Mouse (Mus musculus) left cerebral cortex, adult 2 months (tissue): Measurements from ENCODE around the gene Nubp1. TPM values are rescaled to one million over a fixed set of nuclear protein-coding genes. Genes with fewer than 3 reads are reported as not detected.

Experiments
- DNase-seq, 2 experiments: peaks; one replicate each; pipeline ENCODE4 v3.0.0; 2021 to 2022; ENCODE audit warnings: low spot score in 2 of 2, mixed read lengths in 1 of 2; ENCODE audit errors: extremely low spot score in 1 of 2
- H3K27ac ChIP-seq: fragments of 200-600 bp; 2 replicates; pipeline ENCODE4 v1.8.1; 2022
- H3K4me3 ChIP-seq: fragments of 200-600 bp; 2 replicates; pipeline ENCODE4 v1.8.1; 2022
- CTCF ChIP-seq: fragments of 200-600 bp; IDR thresholded peaks from 2 replicates; pipeline ENCODE4 v1.8.1; 2022; ENCODE audit warnings: antibody characterized with exemption, mild to moderate bottlenecking, moderate library complexity
- intact Hi-C: fragments of 180-260 bp; cut with DNase I; formaldehyde crosslinking; loops from one replicate; pipeline ENCODE4 v1.15.1; 2025
- long read RNA-seq, 2 experiments: library from polyadenylated mRNA; stranded (forward); transcript quantifications; one replicate each; pipeline ENCODE4 v2.0.0; 2021; ENCODE audit warnings: borderline mapping rate in 2 of 2
- total RNA-seq, 2 experiments: library from RNA; stranded (reverse); gene quantifications; 2 replicates each; pipeline ENCODE4 v1.2.3; 2021

Gene Nubp1
- 10 to 100 TPM; 16.9 to 17.5 TPM for total RNA-seq
- long read RNA-seq, experiment 1, transcript Nubp1-201 (11 exons, 2,121 nt) = major isoform, 21 of 33 reads
- long read RNA-seq, experiment 1, partial matches to known transcripts = 2 of 33 reads
- long read RNA-seq, experiment 1, other reads (novel, unspliced or antisense) = 9 of 33 reads
- long read RNA-seq, experiment 2, transcript Nubp1-201 (11 exons, 2,121 nt) = major isoform, 8 of 28 reads
- long read RNA-seq, experiment 2, transcript Nubp1-204 (9 exons, 3,296 nt) = major isoform, 8 of 28 reads
- long read RNA-seq, experiment 2, partial matches to known transcripts = 1 of 28 reads
- long read RNA-seq, experiment 2, other reads (novel, unspliced or antisense) = 11 of 28 reads

GRCm38 (mm10) chr16:10411764-10412746 is at the start of gene Nubp1:
Gene Nubp1 (plus strand): TSS chr16:10411948.
- Histone ChIP-seq H3K27ac (peak within 1 kb of the TSS; percentile 92), H3K4me3 (peak within 1 kb of the TSS; percentile 73)
- intact Hi-C loops = no loop called here
- peak; percentile 89 to 91 for DNase-seq
- TF ChIP-seq CTCF = no peak; the same call in 1 of the 2 replicates

DNA sequence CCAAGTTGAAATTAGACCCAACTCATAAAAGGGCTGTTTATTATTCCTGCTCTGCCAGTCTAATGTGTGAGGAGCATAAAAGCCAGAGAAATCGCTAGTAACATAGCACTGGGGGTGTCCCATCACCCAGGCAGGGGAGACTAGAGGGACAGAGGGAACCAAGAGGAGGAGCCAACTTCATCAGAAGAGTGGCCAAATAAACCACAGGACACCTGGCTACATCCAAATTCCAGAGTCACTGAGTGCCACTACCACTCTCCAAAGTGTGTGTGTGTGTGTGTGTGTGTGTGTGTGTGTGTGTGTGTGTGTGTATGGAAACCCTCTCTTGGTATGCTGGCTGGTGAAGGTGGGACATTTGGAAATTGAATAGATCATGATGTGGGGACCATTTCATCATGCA is 48.7 kb upstream of the Nubp1 start:
- intact Hi-C loops = no loop called here
- TF ChIP-seq CTCF = no peak
- no peak for DNase-seq
- no peak overlapping the region for H3K27ac ChIP-seq
- H3K4me3 ChIP-seq = no peak overlapping the region

DNA sequence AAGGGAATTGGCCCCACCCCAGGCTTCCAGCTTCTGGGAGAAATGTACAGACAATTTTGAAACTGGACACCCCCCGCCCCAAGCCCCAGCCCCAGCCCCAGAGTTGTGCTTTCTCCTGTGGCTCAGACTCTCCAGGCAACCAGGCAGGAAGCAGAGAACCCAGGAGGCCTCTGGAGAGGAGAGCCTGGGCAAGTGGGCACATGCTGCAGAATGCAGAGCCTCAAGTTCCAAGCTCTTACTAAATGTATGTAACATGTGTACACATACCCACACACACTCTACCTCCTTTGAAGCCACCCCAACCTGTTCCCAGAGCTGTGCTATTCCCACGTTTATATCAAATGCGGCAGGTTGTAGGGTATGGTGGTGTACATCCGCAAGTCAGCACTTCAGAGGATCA is 46.0 kb upstream of the Nubp1 start:
- no peak for DNase-seq
- no peak overlapping the region for H3K27ac ChIP-seq
- intact Hi-C loops = no loop called here

GRCm38 (mm10) chr16:10366240-10367217 is 45.2 kb upstream of the Nubp1 start:
- no peak overlapping the region for H3K27ac ChIP-seq
- DNase-seq = peak in 1 of 2 experiments; percentile 37
- TF ChIP-seq CTCF = no peak
- intact Hi-C loops = no loop called here
- H3K4me3 ChIP-seq = no peak overlapping the region

More for the DNA sequence above, 46.0 kb upstream of the Nubp1 start:
- TF ChIP-seq CTCF = no peak
- H3K4me3 ChIP-seq = no peak overlapping the region

DNA sequence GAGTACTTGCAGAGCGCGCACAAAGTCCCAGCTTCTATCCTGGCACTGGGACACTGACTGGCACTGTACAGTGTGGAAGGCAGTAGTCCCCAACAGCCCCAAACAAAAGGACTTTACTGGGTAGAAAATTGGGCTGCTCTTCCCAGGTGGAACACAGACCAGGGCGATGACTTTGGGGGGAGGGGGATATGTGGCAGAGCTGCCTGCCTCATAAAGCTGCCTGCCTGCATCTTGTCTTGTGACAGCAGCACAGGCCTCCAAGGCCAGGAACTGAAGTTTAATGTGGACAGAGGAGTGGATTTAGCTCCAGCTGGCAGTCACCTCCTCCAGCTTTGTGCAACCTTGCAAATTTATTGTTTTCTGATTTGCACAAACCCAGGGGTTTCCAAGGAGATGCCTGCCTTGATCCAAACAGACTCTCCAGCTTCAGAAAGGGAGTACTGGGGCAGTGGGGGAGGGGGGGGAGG is 42.2 kb upstream of the Nubp1 start:
- TF ChIP-seq CTCF = no peak
- Histone ChIP-seq H3K27ac (no peak overlapping the region), H3K4me3 (no peak overlapping the region)
- intact Hi-C loops = no loop called here
- DNase-seq = no peak

DNA sequence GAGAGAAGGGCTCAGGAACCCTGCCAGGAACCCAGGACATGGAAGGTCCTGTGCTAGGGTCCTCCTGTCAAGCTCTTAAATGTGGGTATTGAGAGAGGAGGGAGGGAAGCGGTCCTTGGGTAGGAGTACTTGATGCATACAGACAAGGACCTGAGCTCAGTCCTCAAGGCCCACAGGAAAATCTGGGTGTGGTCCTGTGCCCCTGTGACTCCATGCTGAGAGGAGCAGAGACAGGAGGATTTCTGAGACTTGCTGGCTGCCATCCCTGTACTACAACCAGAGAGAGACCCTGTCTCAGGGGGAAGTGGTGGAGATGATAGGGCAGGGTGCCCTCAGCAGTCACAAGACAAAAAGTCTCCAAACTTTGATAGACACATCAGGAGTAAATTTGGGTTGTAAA is 41.8 kb upstream of the Nubp1 start:
- no peak for DNase-seq
- intact Hi-C loops = no loop called here
- Histone ChIP-seq H3K27ac (no peak overlapping the region), H3K4me3 (no peak overlapping the region)
- no peak for TF ChIP-seq CTCF

- no peak for TF ChIP-seq CTCF
- intact Hi-C loops = no loop called here
- Histone ChIP-seq H3K4me3 (no peak overlapping the region), H3K27ac (no peak overlapping the region)
- no peak for DNase-seq
These were observed 39.4 kb upstream of the Nubp1 start for GRCm38 (mm10) chr16:10372372-10372771.

GRCm38 (mm10) chr16:10374254-10375011 is 37.3 kb upstream of the Nubp1 start:
- H3K27ac ChIP-seq = no peak overlapping the region
- intact Hi-C loops = no loop called here
- no peak overlapping the region for H3K4me3 ChIP-seq
- no peak for TF ChIP-seq CTCF
- peak in 1 of 2 experiments; percentile 35 for DNase-seq

DNA sequence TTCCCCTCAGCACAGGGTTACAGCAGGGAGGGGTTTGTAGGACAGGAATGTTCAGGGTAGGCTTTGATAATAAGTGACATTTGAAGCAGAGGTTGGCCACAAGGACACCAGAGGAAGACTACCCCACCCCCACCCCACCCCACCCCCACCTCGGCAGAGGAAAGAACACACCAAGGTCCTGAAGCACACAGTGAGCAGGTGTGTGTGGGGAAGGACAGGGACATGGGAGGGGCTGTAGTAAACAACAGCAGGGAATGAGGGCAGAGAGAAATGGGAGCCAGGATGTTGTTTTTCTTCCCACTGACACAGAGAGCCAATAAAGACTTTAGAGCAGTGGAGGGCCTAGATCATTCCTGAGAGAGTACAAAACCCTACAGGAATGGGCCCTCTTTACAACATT is 34.5 kb upstream of the Nubp1 start:
- TF ChIP-seq CTCF = no peak
- no peak overlapping the region for H3K4me3 ChIP-seq
- DNase-seq = no peak

DNA sequence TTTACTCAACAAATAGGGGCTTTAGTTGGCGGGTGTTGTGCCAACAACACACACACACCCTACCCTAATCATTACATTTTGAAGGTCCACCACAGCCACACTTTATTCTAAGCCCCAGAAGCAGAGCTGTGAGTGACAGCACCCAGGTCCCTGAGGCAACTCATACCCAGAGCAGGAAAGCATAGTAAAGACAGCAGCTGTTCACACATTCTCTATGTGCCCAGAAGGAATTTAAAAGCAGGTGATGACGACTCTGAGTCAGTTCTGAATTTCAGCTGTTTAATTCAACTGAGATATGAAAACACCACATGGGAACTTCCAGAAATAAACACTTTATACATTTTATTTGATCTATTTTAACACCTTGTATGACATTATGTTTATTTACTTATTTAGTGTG is 32.2 kb upstream of the Nubp1 start:
- DNase-seq = no peak
- TF ChIP-seq CTCF = no peak
- Histone ChIP-seq H3K4me3 (no peak overlapping the region), H3K27ac (no peak overlapping the region)
- intact Hi-C loops = no loop called here

More for the DNA sequence above, 34.5 kb upstream of the Nubp1 start:
- no peak overlapping the region for H3K27ac ChIP-seq
- intact Hi-C loops = no loop called here

DNA sequence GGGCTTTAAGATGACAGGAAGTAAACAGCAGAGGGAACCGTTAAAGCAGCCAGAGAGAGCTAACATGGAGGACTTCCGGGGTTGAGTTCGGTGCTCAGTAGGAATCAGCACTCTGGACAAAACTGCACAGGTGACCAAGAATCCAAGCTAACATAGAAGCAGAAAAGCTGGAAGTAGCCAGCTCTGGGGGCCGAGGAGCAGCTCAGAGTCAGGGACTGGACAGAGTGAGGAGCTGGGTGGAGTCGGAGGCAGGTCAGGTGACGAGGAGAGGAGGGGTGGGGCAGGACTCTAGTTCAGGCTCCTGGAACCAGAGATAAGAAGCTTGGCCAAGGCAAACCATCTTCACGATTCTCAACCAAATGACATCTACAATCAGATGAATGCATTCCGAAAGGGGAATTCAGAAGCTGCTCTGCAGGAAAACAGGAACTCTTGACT is 27.7 kb upstream of the Nubp1 start:
- DNase-seq = no peak
- intact Hi-C loops = no loop called here
- TF ChIP-seq CTCF = no peak
- Histone ChIP-seq H3K27ac (no peak overlapping the region), H3K4me3 (no peak overlapping the region)
